Mouse (Mus musculus) C2C12 (cell line): ENCODE data around the gene 5730522E02Rik. TPM values are rescaled to one million over a fixed set of nuclear protein-coding genes. Genes with fewer than 3 reads are reported as not detected.

Source experiments
- H3K27me3 ChIP-seq: one replicate; pipeline ENCODE4 v1.6.1; 2011; ENCODE audit not compliant: control insufficient read depth, insufficient read depth, insufficient read length
- H3K36me3 ChIP-seq: one replicate; pipeline ENCODE4 v1.6.1; 2011; ENCODE audit not compliant: control insufficient read depth, insufficient read depth
- H3K4me3 ChIP-seq: one replicate; pipeline ENCODE4 v1.5.1; 2011; ENCODE audit warnings: mild to moderate bottlenecking, control low read depth; ENCODE audit not compliant: poor library complexity, insufficient read depth, severe bottlenecking
- H3K79me2 ChIP-seq: one replicate; pipeline ENCODE4 v1.6.1; 2011; ENCODE audit not compliant: control insufficient read depth, insufficient read depth
- H3K79me3 ChIP-seq: one replicate; pipeline ENCODE4 v1.6.1; 2011; ENCODE audit warnings: low read depth, control low read depth
- H3ac ChIP-seq: one replicate; pipeline ENCODE3; 2011; ENCODE audit warnings: low read depth; ENCODE audit not compliant: control insufficient read depth, insufficient read length
- CEBPB ChIP-seq: IDR thresholded peaks from one replicate; pipeline ENCODE4 v1.6.1; 2011; ENCODE audit warnings: low read depth, mild to moderate bottlenecking, control low read depth, moderate library complexity
- CTCF ChIP-seq: IDR thresholded peaks from one replicate; pipeline ENCODE4 v1.5.1; 2011; ENCODE audit not compliant: control insufficient read depth, insufficient read depth, insufficient read length
- FOSL1 ChIP-seq: IDR thresholded peaks from one replicate; pipeline ENCODE4 v1.8.0; 2011; ENCODE audit warnings: mild to moderate bottlenecking, low read length; ENCODE audit not compliant: poor library complexity, insufficient read depth, severe bottlenecking
- MAX ChIP-seq: IDR thresholded peaks from one replicate; pipeline ENCODE4 v1.6.1; 2011; ENCODE audit warnings: mild to moderate bottlenecking, control low read depth
- MYOD1 ChIP-seq: IDR thresholded peaks from one replicate; pipeline ENCODE4 v1.6.1; 2011; ENCODE audit warnings: low read depth; ENCODE audit not compliant: control insufficient read depth, insufficient read length
- MYOG ChIP-seq: IDR thresholded peaks from one replicate; pipeline ENCODE4 v1.6.1; 2011; ENCODE audit not compliant: control insufficient read depth, insufficient read length; ENCODE audit errors: extremely low read depth
- USF1 ChIP-seq: IDR thresholded peaks from one replicate; pipeline ENCODE4 v1.6.1; 2011; ENCODE audit warnings: low read depth, mild to moderate bottlenecking, control low read depth, moderate library complexity
- polyA plus RNA-seq: library from polyadenylated mRNA; unstranded; fragments of >200 nt; fragmentation: generic; extraction: Trizol; gene quantifications from one replicate; pipeline ENCODE4 v1.2.1, GENCODE M21; 2012; ENCODE audit warnings: missing spikeins

Gene 5730522E02Rik
- polyA plus RNA-seq, 1 experiment: not detected

GRCm38 (mm10) chr11:25772231-25772630 is 438.3 kb downstream of the 5730522E02Rik start:
- no peaks in the 10 kb centered on the region for H3K79me3 ChIP-seq
- H3K36me3 ChIP-seq: no peaks in the 10 kb centered on the region
- TF ChIP-seq USF1: no peak
- no peak for TF ChIP-seq FOSL1
- TF ChIP-seq CTCF: no peak
- no peak for TF ChIP-seq MAX
- TF ChIP-seq MYOD1: no peak
- no peak for TF ChIP-seq MYOG
- TF ChIP-seq CEBPB: no peak
- no peak overlapping the region for H3ac ChIP-seq
- no peaks in the 10 kb centered on the region for H3K27me3 ChIP-seq
- no peak overlapping the region for H3K4me3 ChIP-seq
- H3K79me2 ChIP-seq: no peaks in the 10 kb centered on the region

GRCm38 (mm10) chr11:25770991-25771568 is 439.5 kb downstream of the 5730522E02Rik start:
- H3K27me3 ChIP-seq: no peaks in the 10 kb centered on the region
- no peaks in the 10 kb centered on the region for H3K79me2 ChIP-seq
- TF ChIP-seq CTCF (no peak), MAX (no peak), FOSL1 (no peak), CEBPB (no peak), USF1 (no peak), MYOD1 (no peak), MYOG (no peak)
- no peak overlapping the region for H3ac ChIP-seq
- H3K79me3 ChIP-seq: no peaks in the 10 kb centered on the region
- no peaks in the 10 kb centered on the region for H3K36me3 ChIP-seq
- H3K4me3 ChIP-seq: no peak overlapping the region

GRCm38 (mm10) chr11:25767584-25768333 is 442.8 kb downstream of the 5730522E02Rik start:
- no peak for TF ChIP-seq MAX
- no peak for TF ChIP-seq MYOG
- TF ChIP-seq USF1: no peak
- TF ChIP-seq MYOD1: no peak
- TF ChIP-seq CEBPB: no peak
- no peak for TF ChIP-seq FOSL1
- TF ChIP-seq CTCF: no peak
- H3K36me3 ChIP-seq: no peaks in the 10 kb centered on the region
- no peaks in the 10 kb centered on the region for H3K79me3 ChIP-seq
- H3ac ChIP-seq: no peak overlapping the region
- no peaks in the 10 kb centered on the region for H3K27me3 ChIP-seq
- no peaks in the 10 kb centered on the region for H3K79me2 ChIP-seq
- no peak overlapping the region for H3K4me3 ChIP-seq

GRCm38 (mm10) chr11:25753156-25753899 is 457.2 kb downstream of the 5730522E02Rik start:
- TF ChIP-seq FOSL1 (no peak), MYOG (no peak), CEBPB (no peak), CTCF (no peak), MAX (no peak)
- no peaks in the 10 kb centered on the region for H3K36me3 ChIP-seq

GRCm38 (mm10) chr11:25752418-25752817 is 458.1 kb downstream of the 5730522E02Rik start:
- Histone ChIP-seq H3K36me3 (no peaks in the 10 kb centered on the region), H3K4me3 (no peak overlapping the region), H3ac (no peak overlapping the region), H3K79me3 (peaks cover 1% of the 10 kb centered on the region), H3K79me2 (no peaks in the 10 kb centered on the region), H3K27me3 (no peaks in the 10 kb centered on the region)
- no peak for TF ChIP-seq MYOD1
- TF ChIP-seq FOSL1: no peak
- no peak for TF ChIP-seq MAX
- TF ChIP-seq USF1: no peak
- TF ChIP-seq CEBPB: no peak
- TF ChIP-seq CTCF: no peak

More at GRCm38 (mm10) chr11:25753156-25753899, 457.2 kb downstream of the 5730522E02Rik start:
- H3K79me3 ChIP-seq: peaks cover 1% of the 10 kb centered on the region
- H3K27me3 ChIP-seq: no peaks in the 10 kb centered on the region
- H3K4me3 ChIP-seq: no peak overlapping the region
- H3ac ChIP-seq: no peak overlapping the region
- H3K79me2 ChIP-seq: no peaks in the 10 kb centered on the region
